Mouse (Mus musculus): ENCODE data around the gene BC048671. TPM values are rescaled to one million over a fixed set of nuclear protein-coding genes. Genes with fewer than 3 reads are reported as not detected.

Gene BC048671
- polyA plus RNA-seq, 1 experiment from 2014 or later, result not detected

DNA sequence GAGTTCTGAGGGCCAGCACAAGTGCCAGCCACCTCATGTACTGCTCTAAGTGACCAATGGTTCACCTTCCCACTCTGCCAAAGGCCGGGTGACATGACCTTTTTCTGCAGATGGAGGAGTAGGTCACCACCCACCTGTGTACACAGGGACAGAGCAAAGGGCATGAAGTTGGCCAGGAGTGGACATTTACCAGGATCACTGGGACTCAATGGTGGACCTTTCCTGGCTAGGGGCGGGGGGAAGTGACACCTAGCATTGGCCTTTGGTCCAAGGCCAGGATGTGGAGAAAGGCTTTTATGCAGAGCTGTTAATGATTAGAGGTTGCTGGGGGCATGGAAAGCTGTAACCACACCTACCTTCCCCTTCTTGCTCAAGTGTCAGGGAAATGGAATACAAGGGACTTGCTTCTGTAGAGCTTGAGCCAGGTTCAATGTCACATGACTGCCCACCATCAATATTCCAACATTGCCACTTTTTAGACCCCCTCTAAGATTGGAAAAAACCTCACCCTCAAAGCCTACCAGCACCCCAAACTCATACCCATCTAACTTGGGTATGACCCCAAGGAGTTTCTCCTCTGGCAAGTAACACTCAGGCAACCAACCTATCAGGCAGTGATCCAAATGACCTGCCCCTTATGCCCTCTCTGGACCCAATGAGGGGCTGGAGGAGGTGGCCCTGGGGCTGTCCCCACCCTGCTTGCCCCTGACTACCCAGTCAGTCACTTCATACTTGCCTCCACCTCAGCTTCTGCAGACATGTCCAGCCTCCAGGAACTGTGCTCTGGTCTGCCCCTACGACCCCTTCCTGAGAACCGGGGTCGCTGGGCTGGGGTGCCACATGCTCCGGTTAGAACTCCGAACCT lies 31.8 kb downstream of the BC048671 start, which contains the start of gene Uroc1:
Gene Uroc1, plus strand, starts transcription at position 724 of the 865 bp plus-strand sequence.
- Histone ChIP-seq H3K9ac (ENCODE audit: low read length) (no peak within 1 kb of the TSS), H3K27me3 (ENCODE audit: control insufficient read depth, insufficient read depth, low read length) (no peaks in the 10 kb centered on the region), H3K4me2 (ENCODE audit: low read depth, severe bottlenecking) (no peak within 1 kb of the TSS), H3K4me3 (ENCODE audit: low read depth, low read length) (no peak within 1 kb of the TSS), H3K36me3 (ENCODE audit: control insufficient read depth, insufficient read depth, low read length) (no peaks in the 10 kb centered on the region), H3K9me3 (ENCODE audit: control insufficient read depth, low read length) (no peaks in the 10 kb centered on the region), H3K27ac (replicated peaks; ENCODE audit: low read depth, low read length) (no peak within 1 kb of the TSS), H3K4me1 (ENCODE audit: control insufficient read depth, insufficient read depth, low read length) (no peaks in the 10 kb centered on the region)
- WGBS, result 82% methylated on average over 7 of the region's 7 CpGs
- no peak for ATAC-seq (ENCODE audit: insufficient number of reproducible peaks, low FRiP score, low TSS enrichment, low read depth)
- DNase-seq (ENCODE audit: low spot score), result no peak

DNA sequence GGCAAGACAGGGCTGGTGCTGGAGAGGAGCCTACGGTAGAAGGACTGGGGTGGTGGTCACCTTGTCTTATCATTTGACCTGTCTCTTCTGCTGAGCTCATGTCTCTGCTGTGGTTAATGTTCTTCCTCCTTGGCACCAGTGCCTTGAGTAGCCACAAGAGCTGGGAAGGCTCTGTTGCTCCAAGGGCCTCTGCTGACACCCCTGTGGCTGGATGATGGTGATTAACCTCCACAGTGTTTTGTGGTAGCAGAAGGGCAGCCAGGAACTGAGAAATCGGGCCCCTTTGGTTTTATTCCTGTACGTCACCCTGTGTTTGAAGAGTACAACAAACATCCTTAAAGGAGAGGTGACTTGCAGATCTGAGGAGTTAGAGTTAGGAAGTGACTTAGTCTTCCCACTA lies 33.2 kb downstream of the BC048671 start:
- Histone ChIP-seq H3K27ac (replicated peaks; ENCODE audit: low read depth, low read length) (no peak overlapping the region), H3K4me1 (ENCODE audit: control insufficient read depth, insufficient read depth, low read length) (no peaks in the 10 kb centered on the region), H3K9me3 (ENCODE audit: control insufficient read depth, low read length) (no peaks in the 10 kb centered on the region), H3K4me2 (ENCODE audit: low read depth, severe bottlenecking) (no peak overlapping the region), H3K27me3 (ENCODE audit: control insufficient read depth, insufficient read depth, low read length) (no peaks in the 10 kb centered on the region), H3K36me3 (ENCODE audit: control insufficient read depth, insufficient read depth, low read length) (no peaks in the 10 kb centered on the region), H3K9ac (ENCODE audit: low read length) (no peak overlapping the region), H3K4me3 (ENCODE audit: low read depth, low read length) (no peak overlapping the region)
- ATAC-seq (ENCODE audit: insufficient number of reproducible peaks, low FRiP score, low TSS enrichment, low read depth) (no peak), DNase-seq (ENCODE audit: low spot score) (no peak)
- WGBS, result 79% methylated on average over 3 of the region's 3 CpGs

DNA sequence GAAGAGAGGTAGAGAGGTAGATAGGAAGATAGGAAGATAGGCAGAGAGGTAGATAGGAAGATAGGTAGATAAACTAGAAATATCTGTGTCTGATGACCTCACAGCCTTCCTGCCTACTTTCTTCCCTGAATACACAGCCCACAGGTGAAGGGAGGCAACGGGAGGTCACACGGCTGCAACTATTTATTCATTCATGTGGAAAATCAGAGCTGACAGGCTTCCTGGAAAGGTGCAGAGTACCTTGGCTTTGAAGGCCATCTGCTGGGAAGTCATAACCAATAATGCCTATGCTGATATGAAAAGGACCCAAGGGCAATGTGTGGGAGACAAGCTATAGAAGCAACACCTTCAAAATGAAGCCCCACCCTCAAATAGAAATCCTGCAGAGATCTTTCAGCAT lies 41.3 kb downstream of the BC048671 start:
- no peak overlapping the region for H3K27ac ChIP-seq (replicated peaks; ENCODE audit: low read depth, low read length)
- WGBS, result 78% methylated on average over 2 of the region's 2 CpGs
- H3K4me2 ChIP-seq (ENCODE audit: low read depth, severe bottlenecking), result no peak overlapping the region
- H3K36me3 ChIP-seq (ENCODE audit: control insufficient read depth, insufficient read depth, low read length), result no peaks in the 10 kb centered on the region
- H3K4me3 ChIP-seq (ENCODE audit: low read depth, low read length), result no peak overlapping the region
- H3K27me3 ChIP-seq (ENCODE audit: control insufficient read depth, insufficient read depth, low read length), result no peaks in the 10 kb centered on the region
- H3K9ac ChIP-seq (ENCODE audit: low read length), result no peak overlapping the region
- no peaks in the 10 kb centered on the region for H3K4me1 ChIP-seq (ENCODE audit: control insufficient read depth, insufficient read depth, low read length)
- no peak for ATAC-seq (ENCODE audit: insufficient number of reproducible peaks, low FRiP score, low TSS enrichment, low read depth)
- H3K9me3 ChIP-seq (ENCODE audit: control insufficient read depth, low read length), result no peaks in the 10 kb centered on the region
- no peak for DNase-seq (ENCODE audit: low spot score)

DNA sequence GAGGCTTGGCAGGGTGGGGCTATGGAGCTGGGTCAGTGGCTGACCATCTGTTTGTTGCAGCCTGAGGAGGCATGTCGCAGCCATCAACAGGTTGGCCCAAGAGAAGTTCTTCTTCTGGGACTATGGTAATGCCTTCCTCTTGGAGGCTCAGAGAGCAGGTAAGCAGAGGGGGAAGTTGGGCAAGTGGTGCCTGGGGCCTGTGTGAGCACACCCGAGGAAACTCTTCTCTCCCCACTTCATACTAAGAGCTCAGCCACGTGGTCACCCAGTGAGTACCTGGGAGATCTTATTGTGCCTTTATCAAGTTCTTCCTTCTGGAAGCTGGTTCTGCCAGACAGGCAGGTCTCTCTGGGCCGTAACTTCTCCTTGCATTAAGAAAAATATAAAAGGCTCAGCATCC lies 46.2 kb downstream of the BC048671 start:
- ATAC-seq (ENCODE audit: insufficient number of reproducible peaks, low FRiP score, low TSS enrichment, low read depth), result no peak
- no peak overlapping the region for H3K4me3 ChIP-seq (ENCODE audit: low read depth, low read length)
- H3K36me3 ChIP-seq (ENCODE audit: control insufficient read depth, insufficient read depth, low read length), result no peaks in the 10 kb centered on the region
- no peaks in the 10 kb centered on the region for H3K27me3 ChIP-seq (ENCODE audit: control insufficient read depth, insufficient read depth, low read length)
- 92% methylated on average over 4 of the region's 4 CpGs for WGBS
- H3K27ac ChIP-seq (replicated peaks; ENCODE audit: low read depth, low read length), result no peak overlapping the region
- DNase-seq (ENCODE audit: low spot score), result no peak
- no peaks in the 10 kb centered on the region for H3K4me1 ChIP-seq (ENCODE audit: control insufficient read depth, insufficient read depth, low read length)
- H3K9me3 ChIP-seq (ENCODE audit: control insufficient read depth, low read length), result no peaks in the 10 kb centered on the region
- no peak overlapping the region for H3K9ac ChIP-seq (ENCODE audit: low read length)
- no peak overlapping the region for H3K4me2 ChIP-seq (ENCODE audit: low read depth, severe bottlenecking)

DNA sequence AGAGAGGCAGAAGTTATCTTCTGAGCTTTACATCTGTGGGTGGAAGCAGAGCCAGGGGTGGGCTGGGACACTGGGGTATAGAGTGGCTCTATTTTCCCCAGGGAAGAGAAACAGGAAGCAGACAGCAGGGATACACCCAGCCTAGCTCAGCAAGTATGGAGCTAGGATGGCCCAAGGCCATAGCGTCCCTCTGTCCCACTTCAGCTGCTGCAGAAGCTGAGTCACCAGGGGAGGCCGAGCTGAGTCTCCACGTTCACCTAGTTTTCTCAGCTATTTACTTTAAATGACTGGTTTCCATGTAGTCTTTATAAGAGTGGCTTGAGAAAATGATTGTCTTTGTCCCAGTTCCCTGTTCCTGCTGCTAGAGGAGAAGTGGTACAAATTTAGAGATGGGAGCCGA lies 47.5 kb downstream of the BC048671 start:
- no peak for ATAC-seq (ENCODE audit: insufficient number of reproducible peaks, low FRiP score, low TSS enrichment, low read depth)
- no peak overlapping the region for H3K4me2 ChIP-seq (ENCODE audit: low read depth, severe bottlenecking)
- H3K27me3 ChIP-seq (ENCODE audit: control insufficient read depth, insufficient read depth, low read length), result no peaks in the 10 kb centered on the region
- DNase-seq (ENCODE audit: low spot score), result no peak
- WGBS, result 81% methylated on average over 4 of the region's 4 CpGs
- H3K9ac ChIP-seq (ENCODE audit: low read length), result no peak overlapping the region
- no peak overlapping the region for H3K4me3 ChIP-seq (ENCODE audit: low read depth, low read length)
- no peaks in the 10 kb centered on the region for H3K36me3 ChIP-seq (ENCODE audit: control insufficient read depth, insufficient read depth, low read length)
- H3K27ac ChIP-seq (replicated peaks; ENCODE audit: low read depth, low read length), result no peak overlapping the region
- no peaks in the 10 kb centered on the region for H3K9me3 ChIP-seq (ENCODE audit: control insufficient read depth, low read length)
- no peaks in the 10 kb centered on the region for H3K4me1 ChIP-seq (ENCODE audit: control insufficient read depth, insufficient read depth, low read length)

DNA sequence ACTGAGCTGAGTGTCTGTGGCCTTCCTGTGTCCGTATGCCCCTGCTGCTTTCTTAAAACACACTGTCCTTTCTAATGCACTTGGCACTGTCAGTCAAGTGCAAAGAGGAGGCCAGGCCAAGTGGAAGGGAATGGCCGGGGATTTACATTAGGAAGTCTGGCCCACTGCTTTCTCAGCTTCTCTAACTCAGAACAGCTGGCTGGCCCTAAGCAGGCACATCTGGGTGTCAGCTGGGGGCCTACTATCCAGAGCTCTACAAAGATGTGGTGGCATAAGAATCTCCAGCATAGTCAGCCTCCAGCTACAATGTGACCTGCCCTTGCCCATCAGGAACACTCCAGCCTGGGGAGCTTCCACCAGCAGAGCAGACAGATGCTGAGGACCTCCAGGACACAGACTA lies 49.0 kb downstream of the BC048671 start:
- Histone ChIP-seq H3K9me3 (ENCODE audit: control insufficient read depth, low read length) (no peaks in the 10 kb centered on the region), H3K4me2 (ENCODE audit: low read depth, severe bottlenecking) (no peak overlapping the region), H3K4me1 (ENCODE audit: control insufficient read depth, insufficient read depth, low read length) (no peaks in the 10 kb centered on the region), H3K4me3 (ENCODE audit: low read depth, low read length) (no peak overlapping the region), H3K36me3 (ENCODE audit: control insufficient read depth, insufficient read depth, low read length) (no peaks in the 10 kb centered on the region), H3K27me3 (ENCODE audit: control insufficient read depth, insufficient read depth, low read length) (no peaks in the 10 kb centered on the region), H3K27ac (replicated peaks; ENCODE audit: low read depth, low read length) (no peak overlapping the region), H3K9ac (ENCODE audit: low read length) (no peak overlapping the region)
- WGBS, result 33% methylated on average over 2 of the region's 2 CpGs
- ATAC-seq (ENCODE audit: insufficient number of reproducible peaks, low FRiP score, low TSS enrichment, low read depth) (no peak), DNase-seq (ENCODE audit: low spot score) (peak; percentile 40)

Other genes with a start within 250 kb of the BC048671 start
- not detected in 2 replicates for gene Vmn1r49, start 222.7 kb upstream of the BC048671 start, polyA plus RNA-seq (2014; fragmentation: Nextera tagmentation; extraction: Ambion mirVana)
- not detected in 2 replicates for gene Vmn1r50, start 199.8 kb upstream of the BC048671 start, polyA plus RNA-seq (2014; fragmentation: Nextera tagmentation; extraction: Ambion mirVana)
- not detected in 2 replicates for gene Vmn1r51, start 178.6 kb upstream of the BC048671 start, polyA plus RNA-seq (2014; fragmentation: Nextera tagmentation; extraction: Ambion mirVana)
- gene Vmn1r52, start 126.4 kb upstream of the BC048671 start, polyA plus RNA-seq (2014; fragmentation: Nextera tagmentation; extraction: Ambion mirVana), result not detected in 2 replicates
- gene V1ra8, start 98.4 kb upstream of the BC048671 start, polyA plus RNA-seq (2014; fragmentation: Nextera tagmentation; extraction: Ambion mirVana), result not detected in 2 replicates
- not detected in 2 replicates for gene Vmn1r53, start 76.8 kb upstream of the BC048671 start, polyA plus RNA-seq (2014; fragmentation: Nextera tagmentation; extraction: Ambion mirVana)
- gene Vmn1r54, start 54.9 kb upstream of the BC048671 start, polyA plus RNA-seq (2014; fragmentation: Nextera tagmentation; extraction: Ambion mirVana), result not detected in 2 replicates
- gene Chst13, start 24.0 kb downstream of the BC048671 start, polyA plus RNA-seq (2014; fragmentation: Nextera tagmentation; extraction: Ambion mirVana), result not detected in 2 replicates
- gene Uroc1, start 32.1 kb downstream of the BC048671 start, polyA plus RNA-seq (2014; fragmentation: Nextera tagmentation; extraction: Ambion mirVana), result 0.07 and 0.14 TPM in 2 replicates
- 7.6 and 8.1 TPM in 2 replicates for gene Zxdc, start 68.3 kb downstream of the BC048671 start, polyA plus RNA-seq (2014; fragmentation: Nextera tagmentation; extraction: Ambion mirVana)
- 0.57 and 0.91 TPM in 2 replicates for gene Cfap100, start 127.6 kb downstream of the BC048671 start, polyA plus RNA-seq (2014; fragmentation: Nextera tagmentation; extraction: Ambion mirVana)
- 3.6 and 3.8 TPM in 2 replicates for gene Klf15, start 161.4 kb downstream of the BC048671 start, polyA plus RNA-seq (2014; fragmentation: Nextera tagmentation; extraction: Ambion mirVana)
- gene Aldh1l1, start 185.2 kb downstream of the BC048671 start, polyA plus RNA-seq (2014; fragmentation: Nextera tagmentation; extraction: Ambion mirVana), result 0.57 and 1.4 TPM in 2 replicates